Mouse (Mus musculus): ENCODE measurements around the gene Spaca3.

Spaca3 gene

GRCm38 (mm10) chr11:80858065-80858464 lies at the start of gene Spaca3:
Spaca3 (plus strand) TSS chr11:80858365.
- DNase-seq (ENCODE audit: low read depth in 1 of 2, low spot score in 2 of 2) = no peak

GRCm38 (mm10) chr11:80808551-80809070 lies 49.6 kb upstream of the Spaca3 start:
- no peak for DNase-seq (ENCODE audit: low read depth in 1 of 2, low spot score in 2 of 2)

- DNase-seq (ENCODE audit: low read depth in 1 of 2, low spot score in 2 of 2) = no peak
These were observed 48.5 kb upstream of the Spaca3 start for GRCm38 (mm10) chr11:80809666-80809992.

GRCm38 (mm10) chr11:80809993-80810821 lies 48.0 kb upstream of the Spaca3 start, which contains the start of gene Tmem98:
Tmem98 (plus strand) TSS chr11:80810175.
- DNase-seq (ENCODE audit: low read depth in 1 of 2, low spot score in 2 of 2) = no peak

GRCm38 (mm10) chr11:80811156-80811555 lies 47.0 kb upstream of the Spaca3 start:
- DNase-seq (ENCODE audit: low read depth in 1 of 2, low spot score in 2 of 2) = no peak

DNA sequence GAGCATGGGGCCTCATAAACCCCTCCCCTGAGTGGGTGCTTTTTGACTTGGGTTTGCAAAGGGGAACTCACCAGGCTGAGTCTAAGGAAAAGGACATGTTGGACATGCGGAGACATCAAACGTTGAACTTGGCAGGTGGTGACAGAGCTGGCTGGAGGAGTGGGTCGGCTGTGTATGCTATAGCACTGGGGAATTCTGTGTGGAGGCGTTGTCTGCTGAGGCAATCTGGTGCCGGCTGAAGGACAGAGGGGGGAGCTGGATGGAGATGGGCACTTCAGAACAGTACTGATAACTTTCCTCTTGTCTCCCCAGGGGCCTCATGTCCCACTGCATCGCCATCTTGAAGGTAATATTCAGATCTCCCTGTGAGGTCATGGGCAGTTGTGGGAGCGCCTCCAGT lies 42.8 kb upstream of the Spaca3 start:
- no peak for DNase-seq (ENCODE audit: low read depth in 1 of 2, low spot score in 2 of 2)

DNA sequence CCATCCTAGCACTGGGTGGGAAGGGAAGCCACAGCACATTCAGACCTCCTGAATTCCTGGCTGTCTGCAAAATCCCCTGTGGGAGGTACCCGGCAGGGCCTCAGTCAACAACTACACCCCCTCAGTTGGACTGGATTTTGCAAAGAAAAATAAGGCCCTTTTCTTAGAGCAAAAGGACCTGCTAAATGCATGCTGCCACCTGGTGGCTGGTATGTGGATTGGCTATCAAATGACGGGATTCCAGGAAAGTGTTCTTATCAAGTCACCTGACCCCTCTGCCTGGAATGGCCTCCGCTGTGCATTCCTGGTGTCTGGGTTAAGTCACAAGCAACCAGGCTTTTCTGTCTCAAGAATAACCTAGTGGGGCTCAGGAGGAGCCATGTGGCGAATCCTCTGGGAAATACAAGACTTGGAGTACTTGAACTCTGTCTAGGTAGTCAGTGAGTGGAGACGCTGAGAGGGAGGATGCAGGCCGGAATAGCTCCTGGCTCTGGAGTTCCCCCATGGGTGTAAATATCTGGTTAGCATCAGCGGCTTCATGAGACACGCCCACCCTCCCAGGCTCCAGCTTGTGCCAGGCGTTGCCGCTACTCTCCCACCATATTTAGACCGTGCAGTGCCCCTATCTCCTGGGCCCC lies 40.0 kb upstream of the Spaca3 start:
- no peak for DNase-seq (ENCODE audit: low read depth in 1 of 2, low spot score in 2 of 2)

DNA sequence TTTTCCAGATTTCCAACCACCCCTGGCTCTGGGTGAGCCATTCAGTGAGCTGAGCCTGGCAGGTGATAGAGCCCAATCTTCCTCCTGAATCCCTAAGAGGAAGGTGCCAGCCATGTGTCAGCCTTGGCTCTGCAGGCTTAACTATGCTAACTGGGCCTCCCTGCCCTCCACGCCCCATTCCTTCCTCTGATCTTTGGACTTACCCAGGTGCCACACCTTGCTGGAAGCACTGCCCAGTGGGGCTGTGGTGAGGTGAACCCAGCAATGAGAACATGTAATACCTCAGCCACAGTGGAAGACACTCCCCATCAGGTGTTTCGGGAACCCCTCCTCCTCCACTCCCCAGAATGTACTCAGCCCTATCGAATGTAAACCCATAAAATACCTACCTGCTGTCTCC lies 38.1 kb upstream of the Spaca3 start:
- DNase-seq (ENCODE audit: low read depth in 1 of 2, low spot score in 2 of 2) = no peak

- DNase-seq (ENCODE audit: low read depth in 1 of 2, low spot score in 2 of 2) = no peak
These were observed 36.9 kb upstream of the Spaca3 start for GRCm38 (mm10) chr11:80821296-80821695.

DNA sequence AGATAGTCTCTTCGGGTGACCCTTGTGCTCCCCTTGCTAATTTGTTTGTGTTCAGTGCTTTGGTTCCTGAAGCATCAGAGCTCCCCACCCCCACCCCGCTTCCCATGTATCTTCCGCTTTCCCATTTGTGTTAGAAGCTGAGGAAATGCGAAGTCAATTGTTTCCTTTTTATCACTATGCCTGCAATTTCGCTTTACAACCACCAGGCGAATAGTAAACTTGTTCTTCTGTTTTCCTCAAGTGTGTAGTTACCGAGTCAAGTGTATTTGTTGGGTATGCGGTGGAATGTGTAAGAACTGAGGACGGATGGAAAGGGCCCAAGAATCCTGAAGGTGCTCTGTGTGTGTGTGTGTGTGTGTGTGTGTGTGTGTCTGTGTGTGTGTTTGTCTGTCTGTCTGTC lies 36.4 kb upstream of the Spaca3 start:
- DNase-seq (ENCODE audit: low read depth in 1 of 2, low spot score in 2 of 2) = no peak

DNA sequence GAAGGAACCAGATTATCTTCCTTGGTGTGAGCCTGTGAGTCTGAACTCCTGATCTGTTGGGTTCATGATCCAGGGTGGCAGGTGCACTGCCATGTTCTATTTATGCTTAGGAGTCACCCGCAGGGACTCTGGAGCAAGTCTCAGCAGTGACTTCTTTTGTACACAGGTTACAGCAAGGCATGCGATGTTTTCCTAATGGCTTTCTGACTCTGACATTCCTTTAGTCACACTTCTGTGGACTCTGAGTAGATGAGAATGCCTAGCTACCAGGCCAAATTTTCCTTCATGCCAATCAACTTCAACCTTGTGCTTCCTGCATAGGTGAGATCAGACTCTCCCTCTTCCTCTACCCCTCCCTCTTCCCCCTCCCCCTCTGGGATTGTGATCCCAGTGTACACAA lies 22.8 kb upstream of the Spaca3 start:
- no peak for DNase-seq (ENCODE audit: low read depth in 1 of 2, low spot score in 2 of 2)

DNA sequence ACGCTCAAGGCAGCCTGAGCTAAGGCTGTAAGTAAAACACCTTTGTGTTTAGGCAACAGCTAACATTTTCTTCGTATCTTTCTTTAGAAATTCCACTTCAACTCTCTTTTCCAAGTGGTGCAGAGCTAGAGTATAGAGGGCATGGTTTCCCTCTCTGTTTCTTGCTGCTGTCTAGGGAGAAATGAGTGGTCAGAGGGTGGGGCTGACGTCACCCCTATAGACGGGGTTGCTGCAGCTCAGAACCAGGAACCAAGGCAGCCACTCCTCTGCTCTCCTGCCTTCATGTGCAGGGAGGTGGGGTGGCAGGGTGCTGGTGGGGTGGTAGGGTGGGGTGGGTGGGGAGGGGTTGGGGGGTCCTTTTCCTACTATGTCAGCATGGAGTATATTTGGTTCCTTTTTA lies 22.3 kb upstream of the Spaca3 start:
- DNase-seq (ENCODE audit: low read depth in 1 of 2, low spot score in 2 of 2) = no peak

GRCm38 (mm10) chr11:80838724-80839123 lies 19.4 kb upstream of the Spaca3 start:
- no peak for DNase-seq (ENCODE audit: low read depth in 1 of 2, low spot score in 2 of 2)

DNA sequence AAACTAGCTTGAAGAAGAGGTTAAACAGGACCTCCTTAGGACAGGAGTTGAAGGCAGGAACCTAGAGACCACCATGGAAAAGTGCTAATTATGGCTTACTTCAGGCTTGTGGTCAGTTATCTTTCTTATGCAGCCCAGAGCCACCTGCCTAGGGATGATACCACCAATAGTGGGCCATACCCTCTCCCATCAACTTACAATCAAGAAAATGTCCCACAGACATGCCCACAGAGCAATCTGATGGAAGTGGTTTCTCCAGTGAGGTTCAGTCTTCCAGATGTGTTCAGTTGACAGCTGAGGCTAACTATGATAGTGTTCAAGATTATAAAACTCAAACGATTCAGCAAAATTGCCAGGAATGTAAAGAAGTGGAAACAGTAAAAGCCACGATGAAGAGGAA lies 14.7 kb upstream of the Spaca3 start:
- DNase-seq (ENCODE audit: low read depth in 1 of 2, low spot score in 2 of 2) = no peak

DNA sequence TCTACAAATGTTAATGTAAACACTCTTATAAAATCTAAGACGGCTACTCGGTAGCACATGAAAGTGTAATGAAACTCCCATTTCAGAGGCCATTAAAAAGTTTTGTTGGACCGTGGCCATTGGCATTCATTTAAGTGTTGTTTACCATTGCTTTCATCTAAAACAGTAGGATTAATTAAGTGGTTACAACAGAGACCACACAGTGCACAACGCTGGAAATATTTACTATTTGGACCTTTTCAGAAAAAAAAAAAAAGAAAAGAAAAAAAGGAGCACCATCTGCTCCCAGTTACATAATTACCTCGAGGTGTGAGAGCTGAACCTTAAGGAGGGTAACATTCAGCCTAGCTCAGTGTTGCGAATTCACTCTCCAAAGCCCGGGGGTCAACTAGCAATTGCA lies 12.7 kb upstream of the Spaca3 start:
- no peak for DNase-seq (ENCODE audit: low read depth in 1 of 2, low spot score in 2 of 2)

GRCm38 (mm10) chr11:80846115-80846514 lies 12.1 kb upstream of the Spaca3 start:
- DNase-seq (ENCODE audit: low read depth in 1 of 2, low spot score in 2 of 2) = no peak

GRCm38 (mm10) chr11:80848131-80848530 lies 10.0 kb upstream of the Spaca3 start:
- DNase-seq (ENCODE audit: low read depth in 1 of 2, low spot score in 2 of 2) = no peak

DNA sequence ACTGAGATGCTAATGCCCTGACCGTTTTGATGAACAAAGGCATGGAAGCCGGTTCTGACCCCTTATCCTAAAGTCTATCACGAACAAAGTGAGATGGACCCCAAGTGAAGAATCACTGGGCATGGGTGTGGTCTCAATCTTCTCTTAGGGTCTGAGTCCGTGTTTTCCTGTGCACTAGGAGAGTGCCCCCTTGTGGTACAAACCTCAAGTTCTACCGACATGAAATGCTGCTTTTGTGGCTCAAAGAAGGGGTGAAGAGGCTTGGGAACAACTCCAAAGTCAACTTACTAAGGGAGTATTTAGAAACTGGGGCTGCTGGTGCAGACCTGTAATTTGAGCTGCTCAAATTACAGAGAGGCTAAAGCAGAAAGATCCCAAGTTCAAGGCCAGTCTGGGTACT lies 6.3 kb upstream of the Spaca3 start:
- DNase-seq (ENCODE audit: low read depth in 1 of 2, low spot score in 2 of 2) = no peak

- no peak for DNase-seq (ENCODE audit: low read depth in 1 of 2, low spot score in 2 of 2)
These were observed 5.2 kb upstream of the Spaca3 start for GRCm38 (mm10) chr11:80853014-80853413.

- no peak for DNase-seq (ENCODE audit: low read depth in 1 of 2, low spot score in 2 of 2)
These were observed 3.7 kb upstream of the Spaca3 start for GRCm38 (mm10) chr11:80854430-80854829.

GRCm38 (mm10) chr11:80854908-80855307 lies 3.3 kb upstream of the Spaca3 start:
- DNase-seq (ENCODE audit: low read depth in 1 of 2, low spot score in 2 of 2) = no peak

GRCm38 (mm10) chr11:80856827-80857226 lies 1.3 kb upstream of the Spaca3 start:
- no peak for DNase-seq (ENCODE audit: low read depth in 1 of 2, low spot score in 2 of 2)

- no peak for DNase-seq (ENCODE audit: low read depth in 1 of 2, low spot score in 2 of 2)
These were observed 4.8 kb downstream of the Spaca3 start for GRCm38 (mm10) chr11:80862941-80863340.
